Mouse (Mus musculus): ENCODE results near the gene E2f6.

Gene E2f6

GRCm38 (mm10) chr12:16869870-16870404 is 59.2 kb downstream of the E2f6 start:
- DNase-seq (ENCODE audit: low read depth, low spot score): no peak
- no peaks in the 10 kb centered on the region for H3K36me3 ChIP-seq (ENCODE audit: control insufficient read depth, insufficient read depth, low read length, poor library complexity, severe bottlenecking)
- H3K27me3 ChIP-seq (ENCODE audit: control insufficient read depth, insufficient read depth, low read length, poor library complexity, severe bottlenecking): no peaks in the 10 kb centered on the region

- H3K27me3 ChIP-seq (ENCODE audit: control insufficient read depth, insufficient read depth, low read length, poor library complexity, severe bottlenecking): no peaks in the 10 kb centered on the region
- peak; percentile 46 for DNase-seq (ENCODE audit: low read depth, low spot score)
Measured at GRCm38 (mm10) chr12:16870405-16871068, 59.8 kb downstream of the E2f6 start.

GRCm38 (mm10) chr12:16872006-16872405 is 61.2 kb downstream of the E2f6 start:
- Histone ChIP-seq H3K27me3 (ENCODE audit: control insufficient read depth, insufficient read depth, low read length, poor library complexity, severe bottlenecking) (no peaks in the 10 kb centered on the region), H3K36me3 (ENCODE audit: control insufficient read depth, insufficient read depth, low read length, poor library complexity, severe bottlenecking) (no peaks in the 10 kb centered on the region)
- DNase-seq (ENCODE audit: low read depth, low spot score): no peak

More at GRCm38 (mm10) chr12:16870405-16871068, 59.8 kb downstream of the E2f6 start:
- no peaks in the 10 kb centered on the region for H3K36me3 ChIP-seq (ENCODE audit: control insufficient read depth, insufficient read depth, low read length, poor library complexity, severe bottlenecking)

GRCm38 (mm10) chr12:16872926-16873464 is 62.2 kb downstream of the E2f6 start:
- no peaks in the 10 kb centered on the region for H3K27me3 ChIP-seq (ENCODE audit: control insufficient read depth, insufficient read depth, low read length, poor library complexity, severe bottlenecking)
- H3K36me3 ChIP-seq (ENCODE audit: control insufficient read depth, insufficient read depth, low read length, poor library complexity, severe bottlenecking): no peaks in the 10 kb centered on the region
- DNase-seq (ENCODE audit: low read depth, low spot score): no peak

GRCm38 (mm10) chr12:16873549-16873948 is 62.8 kb downstream of the E2f6 start:
- DNase-seq (ENCODE audit: low read depth, low spot score): no peak
- Histone ChIP-seq H3K36me3 (ENCODE audit: control insufficient read depth, insufficient read depth, low read length, poor library complexity, severe bottlenecking) (no peaks in the 10 kb centered on the region), H3K27me3 (ENCODE audit: control insufficient read depth, insufficient read depth, low read length, poor library complexity, severe bottlenecking) (no peaks in the 10 kb centered on the region)

- no peaks in the 10 kb centered on the region for H3K27me3 ChIP-seq (ENCODE audit: control insufficient read depth, insufficient read depth, low read length, poor library complexity, severe bottlenecking)
- no peak for DNase-seq (ENCODE audit: low read depth, low spot score)
- H3K36me3 ChIP-seq (ENCODE audit: control insufficient read depth, insufficient read depth, low read length, poor library complexity, severe bottlenecking): no peaks in the 10 kb centered on the region
Measured at GRCm38 (mm10) chr12:16874086-16874485, 63.3 kb downstream of the E2f6 start.

- Histone ChIP-seq H3K36me3 (ENCODE audit: control insufficient read depth, insufficient read depth, low read length, poor library complexity, severe bottlenecking) (no peaks in the 10 kb centered on the region), H3K27me3 (ENCODE audit: control insufficient read depth, insufficient read depth, low read length, poor library complexity, severe bottlenecking) (no peaks in the 10 kb centered on the region)
- DNase-seq (ENCODE audit: low read depth, low spot score): no peak
Measured at GRCm38 (mm10) chr12:16875269-16875668, 64.5 kb downstream of the E2f6 start.

- DNase-seq (ENCODE audit: low read depth, low spot score): no peak
- no peaks in the 10 kb centered on the region for H3K36me3 ChIP-seq (ENCODE audit: control insufficient read depth, insufficient read depth, low read length, poor library complexity, severe bottlenecking)
- no peaks in the 10 kb centered on the region for H3K27me3 ChIP-seq (ENCODE audit: control insufficient read depth, insufficient read depth, low read length, poor library complexity, severe bottlenecking)
Measured at GRCm38 (mm10) chr12:16875678-16876077, 64.9 kb downstream of the E2f6 start.

GRCm38 (mm10) chr12:16876667-16877066 is 65.9 kb downstream of the E2f6 start:
- Histone ChIP-seq H3K36me3 (ENCODE audit: control insufficient read depth, insufficient read depth, low read length, poor library complexity, severe bottlenecking) (no peaks in the 10 kb centered on the region), H3K27me3 (ENCODE audit: control insufficient read depth, insufficient read depth, low read length, poor library complexity, severe bottlenecking) (no peaks in the 10 kb centered on the region)
- DNase-seq (ENCODE audit: low read depth, low spot score): no peak

GRCm38 (mm10) chr12:16877141-16877540 is 66.4 kb downstream of the E2f6 start:
- DNase-seq (ENCODE audit: low read depth, low spot score): no peak
- H3K27me3 ChIP-seq (ENCODE audit: control insufficient read depth, insufficient read depth, low read length, poor library complexity, severe bottlenecking): no peaks in the 10 kb centered on the region
- no peaks in the 10 kb centered on the region for H3K36me3 ChIP-seq (ENCODE audit: control insufficient read depth, insufficient read depth, low read length, poor library complexity, severe bottlenecking)

GRCm38 (mm10) chr12:16877679-16878078 is 66.9 kb downstream of the E2f6 start:
- no peak for DNase-seq (ENCODE audit: low read depth, low spot score)
- H3K36me3 ChIP-seq (ENCODE audit: control insufficient read depth, insufficient read depth, low read length, poor library complexity, severe bottlenecking): no peaks in the 10 kb centered on the region

GRCm38 (mm10) chr12:16879369-16879768 is 68.6 kb downstream of the E2f6 start:
- no peaks in the 10 kb centered on the region for H3K27me3 ChIP-seq (ENCODE audit: control insufficient read depth, insufficient read depth, low read length, poor library complexity, severe bottlenecking)
- DNase-seq (ENCODE audit: low read depth, low spot score): no peak

More at GRCm38 (mm10) chr12:16877679-16878078, 66.9 kb downstream of the E2f6 start:
- H3K27me3 ChIP-seq (ENCODE audit: control insufficient read depth, insufficient read depth, low read length, poor library complexity, severe bottlenecking): no peaks in the 10 kb centered on the region

GRCm38 (mm10) chr12:16880077-16880476 is 69.3 kb downstream of the E2f6 start:
- no peak for DNase-seq (ENCODE audit: low read depth, low spot score)
- H3K27me3 ChIP-seq (ENCODE audit: control insufficient read depth, insufficient read depth, low read length, poor library complexity, severe bottlenecking): no peaks in the 10 kb centered on the region
- no peaks in the 10 kb centered on the region for H3K36me3 ChIP-seq (ENCODE audit: control insufficient read depth, insufficient read depth, low read length, poor library complexity, severe bottlenecking)

More at GRCm38 (mm10) chr12:16879369-16879768, 68.6 kb downstream of the E2f6 start:
- H3K36me3 ChIP-seq (ENCODE audit: control insufficient read depth, insufficient read depth, low read length, poor library complexity, severe bottlenecking): no peaks in the 10 kb centered on the region

GRCm38 (mm10) chr12:16882442-16882841 is 71.7 kb downstream of the E2f6 start:
- no peak for DNase-seq (ENCODE audit: low read depth, low spot score)
- H3K36me3 ChIP-seq (ENCODE audit: control insufficient read depth, insufficient read depth, low read length, poor library complexity, severe bottlenecking): no peaks in the 10 kb centered on the region
- no peaks in the 10 kb centered on the region; the same call in 1 of the 2 replicates for H3K27me3 ChIP-seq (ENCODE audit: control insufficient read depth, insufficient read depth, low read length, poor library complexity, severe bottlenecking)

- DNase-seq (ENCODE audit: low read depth, low spot score): no peak
- Histone ChIP-seq H3K27me3 (ENCODE audit: control insufficient read depth, insufficient read depth, low read length, poor library complexity, severe bottlenecking) (no peaks in the 10 kb centered on the region; the same call in 1 of the 2 replicates), H3K36me3 (ENCODE audit: control insufficient read depth, insufficient read depth, low read length, poor library complexity, severe bottlenecking) (no peaks in the 10 kb centered on the region)
Measured at GRCm38 (mm10) chr12:16883111-16883510, 72.3 kb downstream of the E2f6 start.
